In genomic region chr12:80724853-80725559, GRCm38 (mm10) we compare ENCODE assay signal across 9 mouse cellular contexts. TPM values are rescaled to one million over a fixed set of nuclear protein-coding genes. Genes with fewer than 3 reads are reported as not detected.
DNase-seq lines count a peak whose midpoint lies in the region; ATAC-seq and TF ChIP-seq lines count a peak whose summit lies in the region.
"Had no signal": no experiment of that assay in that cellular context is flagged by ENCODE, and none has a peak within 500 bp of the region (broad histone marks: within the 10 kb centered on the region; RNA-seq: fewer than 3 reads in every experiment).

No protein-coding gene starts in this region.

- peak; percentile 76 for DNase-seq in 3T3-L1 (ENCODE audit: low read depth, low spot score)
- DNase-seq in Patski (ENCODE audit: low read depth, low spot score), result peak; percentile 49
- peak; percentile 93 to 97 for DNase-seq in cerebellum, postnatal 14 days
- DNase-seq in gastrocnemius, postnatal 14 days, result peak; percentile 77
- peak; percentile 67 for DNase-seq in liver, adult 2 months (ENCODE audit: extremely low read depth, low read depth, low spot score)
- peak; percentile 68 for DNase-seq in ovary, postnatal 10 days (ENCODE audit: low spot score)
- peak; percentile 43 to 46 for DNase-seq in thymus, adult 18-20 months

- 26% methylated on average over 10 of the region's 10 CpGs for WGBS in kidney, embryonic 16.5 days
- WGBS in liver, adult 2 months, result 12% methylated on average over 10 of the region's 10 CpGs

- no peaks in the 10 kb centered on the region for H3K36me3 ChIP-seq in kidney, embryonic 16.5 days (ENCODE audit: insufficient read depth, low read length)
- H3K36me3 ChIP-seq in liver, adult 2 months (ENCODE audit: control insufficient read depth, insufficient read depth, low read length), result no peaks in the 10 kb centered on the region
- H3K36me3 ChIP-seq: embryonic facial prominence, embryonic 15.5 days had no signal

- H3K4me2 ChIP-seq in kidney, embryonic 16.5 days (replicated peaks; ENCODE audit: low read depth, low read length), result no peak overlapping the region; the same call in 1 of the 2 replicates
- H3K4me2 ChIP-seq: embryonic facial prominence, embryonic 15.5 days had no signal

- intact Hi-C loops in gastrocnemius, postnatal 14 days (cut with DNase I; ENCODE audit: low total_unique reads), result loop anchor here (5.0 kb wide), 2 partner anchors 37 to 48 kb away; partner anchors contain the start of gene Ccdc177

- no peaks in the 10 kb centered on the region for H3K9me3 ChIP-seq in kidney, embryonic 16.5 days (ENCODE audit: low read length)
- H3K9me3 ChIP-seq: embryonic facial prominence, embryonic 15.5 days had no signal

- peak; percentile 95 for TF ChIP-seq CTCF in Patski (IDR thresholded peaks at IDR 0.05)
- peak; percentile 80 for TF ChIP-seq CTCF in liver, adult 2 months (IDR thresholded peaks at IDR 0.05; ENCODE audit: low read depth, low read length)

- no peak overlapping the region for H3K4me3 ChIP-seq in kidney, embryonic 16.5 days (ENCODE audit: low read length)
- no peak overlapping the region for H3K4me3 ChIP-seq in liver, adult 2 months (ENCODE audit: insufficient read depth, low read depth, low read length)
- H3K4me3 ChIP-seq: embryonic facial prominence, embryonic 15.5 days had no signal

- no peak overlapping the region for H3K9ac ChIP-seq in kidney, embryonic 16.5 days (replicated peaks; ENCODE audit: low read length)
- no peak overlapping the region for H3K9ac ChIP-seq in liver, adult 2 months (ENCODE audit: low read depth, low read length)
- H3K9ac ChIP-seq: embryonic facial prominence, embryonic 15.5 days had no signal

- H3K4me1 ChIP-seq in kidney, embryonic 16.5 days (ENCODE audit: insufficient read depth, low read length), result no peaks in the 10 kb centered on the region; the same call in 1 of the 2 replicates
- H3K4me1 ChIP-seq in liver, adult 2 months (ENCODE audit: control insufficient read depth, insufficient read depth, low read length), result peaks cover 2% of the 10 kb centered on the region
- H3K4me1 ChIP-seq: embryonic facial prominence, embryonic 15.5 days had no signal

- TF ChIP-seq POLR2A in liver, adult 2 months (IDR thresholded peaks at IDR 0.05; ENCODE audit: extremely low read depth, insufficient read depth, low read length), result no peak

- POLR2A ChIA-PET in Patski (lab: Charles Lee), result no interaction called here

- H3K27me3 ChIP-seq in Patski, result no peaks in the 10 kb centered on the region
- H3K27me3 ChIP-seq in kidney, embryonic 16.5 days (ENCODE audit: insufficient read depth, low read length), result no peaks in the 10 kb centered on the region
- no peaks in the 10 kb centered on the region for H3K27me3 ChIP-seq in liver, adult 2 months (ENCODE audit: control insufficient read depth, insufficient read depth, low read length)
- H3K27me3 ChIP-seq: embryonic facial prominence, embryonic 15.5 days had no signal

- CTCF ChIA-PET in Patski (lab: Charles Lee), result interaction anchor here (0.7 to 1.6 kb wide), 3 partner anchors 9 to 52 kb away, joined by 3 to 7 read pairs (median 5); no protein-coding TSS in a partner anchor

- H3K79me2 ChIP-seq in liver, adult 2 months (ENCODE audit: control insufficient read depth, insufficient read depth, low read length), result no peaks in the 10 kb centered on the region

- ATAC-seq in Patski, result peak; percentile 52
- peak; percentile 79 for ATAC-seq in kidney, embryonic 16.5 days (ENCODE audit: low FRiP score, low TSS enrichment)

- peak overlapping the region; percentile 58 for H3K27ac ChIP-seq in kidney, embryonic 16.5 days (ENCODE audit: low read length)
- no peak overlapping the region for H3K27ac ChIP-seq in liver, adult 2 months (replicated peaks; ENCODE audit: insufficient read depth, low read depth, low read length)
- H3K27ac ChIP-seq: embryonic facial prominence, embryonic 15.5 days had no signal

- in situ Hi-C loops in Patski (cut with MboI; ENCODE audit: low pct_unique_long_range_greater_than_20kb), result loop anchor here (5.0 kb wide), 1 partner anchor 37 kb away; the partner anchor contains the start of gene Ccdc177

RNA-seq across cellular contexts. Expression of gene Plekhd1, which starts 32.6 kb away (rescaled TPM):
- polyA plus RNA-seq in Patski (2021), result not detected
- total RNA-seq in gastrocnemius, postnatal 14 days (2021), result under 1 TPM; 0.16 to 0.45 TPM
- polyA plus RNA-seq in kidney, embryonic 16.5 days (2015; fragmentation: Nextera tagmentation; extraction: Ambion mirVana), result 2.7 TPM in 2 replicates
- 0.07 TPM in 1 of 2 replicates, not detected in the other for total RNA-seq in liver, adult 2 months (2014; rRNA removed)
- polyA plus RNA-seq in liver, adult 2 months (2012; rRNA removed), result not detected in 2 replicates

RNA-seq across cellular contexts. Expression of gene Ccdc177, which starts 35.5 kb away (rescaled TPM):
- 0.28 TPM for polyA plus RNA-seq in Patski (2021)
- total RNA-seq in gastrocnemius, postnatal 14 days (2021), result under 1 TPM in 1 of 2 experiments, not detected in 1; 0.07 TPM
- 0.11 and 0.12 TPM in 2 replicates for polyA plus RNA-seq in kidney, embryonic 16.5 days (2015; fragmentation: Nextera tagmentation; extraction: Ambion mirVana)
- total RNA-seq in liver, adult 2 months (2014; rRNA removed), result not detected in 2 replicates
- polyA plus RNA-seq in liver, adult 2 months (2012; rRNA removed), result not detected in 2 replicates

Comparison
In these comparisons a context has a peak if more than half of its experiments do, and no peak if none do; other contexts are left out.
1. DNase-seq: peak in every context shown above with its lines; median percentile 95 in cerebellum, postnatal 14 days; 77 in gastrocnemius, postnatal 14 days; 76 in 3T3-L1; 68 in ovary, postnatal 10 days; 67 in liver, adult 2 months; 49 in Patski; 44 in thymus, adult 18-20 months.